Mouse (Mus musculus) bone marrow macrophage, adult 2 months (primary cell): ENCODE measurements around the gene Pkp4.

Source experiments
- CTCF ChIP-seq: IDR thresholded peaks from 2 replicates; pipeline ENCODE4 v1.5.1; 2012; ENCODE audit warnings: low read depth, mild to moderate bottlenecking, low read length, moderate library complexity
- POLR2A ChIP-seq: IDR thresholded peaks from 2 replicates; pipeline ENCODE4 v1.6.1; 2012; ENCODE audit warnings: mild to moderate bottlenecking, low read depth, low read length, borderline replicate concordance

- no peak for TF ChIP-seq POLR2A
- no peak for TF ChIP-seq CTCF
Observed at GRCm38 (mm10) chr2:59340878-59341277, 180.2 kb downstream of the Pkp4 start.
